Mouse (Mus musculus) heart, embryonic 12.5 days (tissue): ENCODE measurements at regions not wholly inside any gene's neighbourhood (a gene's known extent, or its start where the extent isn't known, plus 50 kb on each side); places are given as distances from the start of the nearest gene placed in this dataset.

ENCODE experiments used
- ATAC-seq: fragments of 200-750 bp; cut with Nextera tagmentation; 2 replicates; pipeline ENCODE4 v1.8.0; 2017; ENCODE audit warnings: moderate TSS enrichment, moderate library complexity; ENCODE audit not compliant: insufficient number of reproducible peaks, low FRiP score
- H3K27ac ChIP-seq: fragments of 300-500 bp; sonication (generic); 2 replicates; pipeline ENCODE4 v1.5.1; 2016; ENCODE audit warnings: mild to moderate bottlenecking, moderate library complexity; ENCODE audit not compliant: poor library complexity, severe bottlenecking
- H3K27me3 ChIP-seq: fragments of 300-500 bp; sonication (generic); replicated peaks from 2 replicates; pipeline ENCODE4 v1.6.1; 2016; ENCODE audit warnings: mild to moderate bottlenecking, moderate library complexity
- H3K36me3 ChIP-seq: fragments of 300-500 bp; sonication (generic); 2 replicates; pipeline ENCODE4 v1.6.1; 2016; ENCODE audit warnings: mild to moderate bottlenecking, moderate library complexity
- H3K4me1 ChIP-seq: fragments of 300-500 bp; sonication (generic); replicated peaks from 2 replicates; pipeline ENCODE4 v1.6.1; 2016; ENCODE audit warnings: mild to moderate bottlenecking
- H3K4me2 ChIP-seq: fragments of 300-500 bp; sonication (generic); 2 replicates; pipeline ENCODE4 v1.6.1; 2016; ENCODE audit warnings: mild to moderate bottlenecking, moderate library complexity
- H3K4me3 ChIP-seq: fragments of 300-500 bp; sonication (generic); 2 replicates; pipeline ENCODE4 v1.5.1; 2016; ENCODE audit warnings: mild to moderate bottlenecking
- H3K9ac ChIP-seq: fragments of 300-500 bp; sonication (generic); 2 replicates; pipeline ENCODE4 v1.6.1; 2016; ENCODE audit warnings: mild to moderate bottlenecking, moderate library complexity
- H3K9me3 ChIP-seq: fragments of 300-500 bp; sonication (generic); replicated peaks from 2 replicates; pipeline ENCODE4 v1.6.1; 2016; ENCODE audit warnings: mild to moderate bottlenecking, moderate library complexity
- WGBS: fragments of 180-500 bp; shearing (Covaris S2); methylation state at CpG from one replicate; pipeline ENCODE4 v1.1.7; 2016; 5-methylcytosine and 5-hydroxymethylcytosine counted together

DNA sequence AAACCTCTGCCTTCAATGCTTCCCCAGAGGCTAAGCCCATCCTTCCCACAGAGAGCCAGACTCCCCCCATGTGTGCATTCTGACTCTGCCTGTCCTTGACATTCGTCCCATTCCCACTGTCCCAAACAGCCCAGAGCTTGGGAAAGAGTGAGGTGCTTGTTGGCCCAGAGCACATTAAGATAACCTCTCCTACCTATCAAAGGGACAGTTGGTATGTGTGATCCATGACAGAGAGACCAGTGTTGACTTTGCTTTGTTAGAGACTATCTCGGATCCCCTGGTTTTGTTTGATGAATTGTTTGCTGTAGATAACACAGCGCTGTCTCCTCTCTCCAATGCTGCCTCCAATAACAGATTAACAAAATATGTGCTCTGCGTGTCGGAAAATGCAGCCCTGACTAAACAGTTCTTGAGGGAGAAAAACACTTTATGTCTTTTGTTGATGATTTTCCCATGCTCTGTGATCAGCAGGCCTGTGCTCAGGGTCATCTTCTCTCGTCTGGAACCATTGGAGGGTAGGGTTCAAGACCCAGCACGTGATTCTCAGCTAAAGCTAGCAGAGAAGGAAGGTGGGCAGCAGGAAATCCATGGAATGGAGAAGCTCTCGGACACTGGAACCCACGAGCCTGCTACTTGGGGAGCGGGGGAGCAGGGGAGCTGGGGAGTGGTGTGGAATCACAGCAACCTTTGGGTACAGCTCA is 217.2 kb upstream of the Clint1 start:
- Histone ChIP-seq H3K4me1 (no peaks in the 10 kb centered on the region), H3K9me3 (0 out of 2 replicates have a peak, but pooled peaks cover 5% of the 10 kb centered on the region), H3K4me2 (no peak overlapping the region), H3K27me3 (no peaks in the 10 kb centered on the region), H3K27ac (peak overlapping the region; percentile 35; the same call in 1 of the 2 replicates), H3K36me3 (no peaks in the 10 kb centered on the region), H3K4me3 (no peak overlapping the region), H3K9ac (no peak overlapping the region)
- peak; percentile 90 for ATAC-seq
- 44% methylated on average over 10 of the region's 10 CpGs for WGBS

- Histone ChIP-seq H3K27me3 (no peaks in the 10 kb centered on the region), H3K9me3 (0 out of 2 replicates have a peak, but pooled peaks cover 5% of the 10 kb centered on the region), H3K9ac (no peak overlapping the region), H3K27ac (no peak overlapping the region), H3K36me3 (no peaks in the 10 kb centered on the region), H3K4me3 (no peak overlapping the region), H3K4me2 (no peak overlapping the region), H3K4me1 (no peaks in the 10 kb centered on the region)
- no peak for ATAC-seq
- 71% methylated on average over 4 of the region's 4 CpGs for WGBS
These were observed 216.0 kb upstream of the Clint1 start for GRCm38 (mm10) chr11:45635896-45636295.

GRCm38 (mm10) chr11:45639236-45639635 is 212.6 kb upstream of the Clint1 start:
- Histone ChIP-seq H3K36me3 (no peaks in the 10 kb centered on the region), H3K4me3 (no peak overlapping the region), H3K9ac (no peak overlapping the region), H3K9me3 (0 out of 2 replicates have a peak, but pooled peaks cover 5% of the 10 kb centered on the region), H3K27me3 (no peaks in the 10 kb centered on the region), H3K27ac (no peak overlapping the region), H3K4me1 (no peaks in the 10 kb centered on the region), H3K4me2 (no peak overlapping the region)
- 76% methylated on average over 6 of the region's 6 CpGs for WGBS
- ATAC-seq: no peak

GRCm38 (mm10) chr11:45642142-45642756 is 209.6 kb upstream of the Clint1 start:
- Histone ChIP-seq H3K9ac (no peak overlapping the region), H3K4me2 (no peak overlapping the region), H3K4me3 (no peak overlapping the region), H3K4me1 (no peaks in the 10 kb centered on the region), H3K27ac (no peak overlapping the region), H3K36me3 (no peaks in the 10 kb centered on the region), H3K9me3 (peaks cover 14% of the 10 kb centered on the region; the same call in 1 of the 2 replicates), H3K27me3 (no peaks in the 10 kb centered on the region)
- WGBS: 79% methylated on average over 9 of the region's 9 CpGs
- no peak for ATAC-seq

DNA sequence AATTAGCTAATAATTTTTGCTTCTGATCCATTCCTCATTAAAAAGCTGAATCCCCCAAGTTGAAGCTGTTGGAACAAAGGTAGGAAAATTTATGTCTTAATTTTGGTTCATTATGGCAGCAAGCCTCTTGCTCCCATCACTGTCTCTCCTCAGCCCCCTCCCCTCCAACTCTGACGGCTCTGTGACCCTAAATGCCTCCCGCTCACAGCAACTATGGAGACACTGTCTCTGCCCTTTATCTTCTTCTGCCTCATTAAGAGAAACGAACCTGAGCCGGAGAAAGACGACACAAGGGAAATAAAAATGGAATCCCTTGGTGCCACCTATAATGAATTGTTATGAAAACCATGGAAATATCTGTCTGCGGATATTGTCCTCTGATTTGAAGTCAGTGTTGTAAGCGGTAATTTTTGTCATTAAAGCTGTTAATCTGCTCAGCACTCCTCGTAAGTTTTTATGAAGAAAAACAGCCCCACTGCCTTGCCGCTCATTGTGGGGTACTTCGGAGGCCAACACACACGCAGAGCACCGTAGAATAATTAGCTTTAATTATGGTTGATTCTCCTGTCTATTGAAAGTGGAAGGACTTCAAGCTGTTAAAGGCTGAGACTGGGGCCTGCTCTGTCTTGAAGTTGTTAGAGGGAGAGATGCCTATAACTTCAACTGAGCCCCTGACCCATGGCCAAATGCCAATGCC is 208.1 kb upstream of the Clint1 start:
- no peak overlapping the region for H3K4me2 ChIP-seq
- H3K4me3 ChIP-seq: no peak overlapping the region
- H3K4me1 ChIP-seq: no peaks in the 10 kb centered on the region
- no peak overlapping the region for H3K27ac ChIP-seq
- 82% methylated on average over 12 of the region's 12 CpGs for WGBS
- H3K9ac ChIP-seq: no peak overlapping the region
- ATAC-seq: no peak
- H3K27me3 ChIP-seq: no peaks in the 10 kb centered on the region
- H3K9me3 ChIP-seq: peaks cover 13% of the 10 kb centered on the region; the same call in 1 of the 2 replicates
- H3K36me3 ChIP-seq: no peaks in the 10 kb centered on the region

- no peak overlapping the region for H3K9ac ChIP-seq
These were observed 206.0 kb upstream of the Clint1 start for GRCm38 (mm10) chr11:45645815-45646214.

GRCm38 (mm10) chr11:45647888-45648287 is 204.0 kb upstream of the Clint1 start:
- 60% methylated on average over 3 of the region's 3 CpGs for WGBS
- H3K4me3 ChIP-seq: no peak overlapping the region
- no peaks in the 10 kb centered on the region for H3K27me3 ChIP-seq
- no peak for ATAC-seq
- H3K9me3 ChIP-seq: peaks cover 9% of the 10 kb centered on the region; the same call in 1 of the 2 replicates
- H3K9ac ChIP-seq: no peak overlapping the region
- no peaks in the 10 kb centered on the region for H3K36me3 ChIP-seq
- H3K27ac ChIP-seq: no peak overlapping the region
- no peak overlapping the region for H3K4me2 ChIP-seq
- no peaks in the 10 kb centered on the region for H3K4me1 ChIP-seq

More at GRCm38 (mm10) chr11:45645815-45646214, 206.0 kb upstream of the Clint1 start:
- 60% methylated on average over 3 of the region's 3 CpGs for WGBS
- Histone ChIP-seq H3K36me3 (no peaks in the 10 kb centered on the region), H3K4me1 (no peaks in the 10 kb centered on the region), H3K9me3 (peaks cover 9% of the 10 kb centered on the region; the same call in 1 of the 2 replicates), H3K27ac (no peak overlapping the region), H3K4me2 (no peak overlapping the region), H3K27me3 (no peaks in the 10 kb centered on the region), H3K4me3 (no peak overlapping the region)
- no peak for ATAC-seq

DNA sequence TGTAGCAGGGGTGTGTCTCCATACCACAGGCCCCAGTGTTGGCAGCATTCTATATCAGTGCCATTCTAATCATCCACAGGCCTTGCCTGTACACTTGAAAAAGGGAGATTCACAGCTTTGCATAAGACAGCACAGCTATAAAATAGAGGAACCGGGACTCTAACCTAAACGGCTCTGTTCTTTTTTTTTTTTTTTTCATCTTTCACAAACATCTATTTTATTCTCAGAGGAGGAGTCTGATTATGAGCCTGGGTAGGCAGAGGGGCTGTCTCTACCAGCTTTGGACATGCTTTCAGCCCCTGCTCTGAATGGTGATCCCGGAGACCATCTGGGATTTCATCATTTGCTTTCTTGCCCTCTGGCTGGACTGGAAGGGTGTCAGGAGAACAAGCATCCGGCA is 195.6 kb upstream of the Clint1 start:
- Histone ChIP-seq H3K27ac (no peak overlapping the region), H3K9ac (no peak overlapping the region), H3K4me2 (no peak overlapping the region), H3K4me1 (no peaks in the 10 kb centered on the region), H3K9me3 (no peaks in the 10 kb centered on the region), H3K27me3 (no peaks in the 10 kb centered on the region), H3K36me3 (no peaks in the 10 kb centered on the region), H3K4me3 (no peak overlapping the region)
- no peak for ATAC-seq
- WGBS: 81% methylated on average over 4 of the region's 4 CpGs

DNA sequence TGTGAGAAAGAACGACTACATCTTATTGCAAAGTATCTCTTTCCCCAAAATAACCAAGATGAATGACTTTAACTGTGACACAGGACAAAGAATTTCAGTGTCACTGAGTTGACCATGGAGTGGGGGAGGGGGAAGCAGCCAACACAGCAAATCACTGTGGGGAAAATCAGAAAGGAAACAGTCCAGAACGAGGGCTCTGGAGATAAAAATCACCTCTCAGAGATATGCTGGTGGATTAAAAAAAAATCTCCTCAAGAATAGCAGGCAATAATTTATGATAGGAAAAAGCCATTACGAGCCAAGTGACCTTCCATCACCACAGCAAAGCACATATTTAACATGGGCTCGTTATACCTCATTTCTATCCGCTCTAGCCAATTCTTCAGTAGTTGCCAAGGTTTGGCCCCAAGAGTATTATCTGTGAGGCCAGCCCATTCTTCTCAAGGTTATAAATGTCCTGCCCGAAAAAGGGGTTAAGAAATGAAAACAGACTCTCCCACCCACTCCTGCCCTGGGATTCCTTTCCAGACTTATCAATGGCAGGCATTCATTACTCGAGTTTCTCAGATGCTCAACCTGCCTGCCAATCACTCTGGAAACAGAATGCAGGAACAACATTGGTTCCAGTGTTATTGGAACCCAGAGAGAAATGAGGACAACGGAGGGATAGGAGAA is 181.6 kb upstream of the Clint1 start:
- Histone ChIP-seq H3K9me3 (no peaks in the 10 kb centered on the region), H3K9ac (no peak overlapping the region), H3K27ac (no peak overlapping the region), H3K27me3 (no peaks in the 10 kb centered on the region), H3K4me2 (no peak overlapping the region), H3K36me3 (no peaks in the 10 kb centered on the region), H3K4me3 (no peak overlapping the region), H3K4me1 (no peaks in the 10 kb centered on the region)
- no peak for ATAC-seq
- WGBS: 47% methylated on average over 8 of the region's 8 CpGs

DNA sequence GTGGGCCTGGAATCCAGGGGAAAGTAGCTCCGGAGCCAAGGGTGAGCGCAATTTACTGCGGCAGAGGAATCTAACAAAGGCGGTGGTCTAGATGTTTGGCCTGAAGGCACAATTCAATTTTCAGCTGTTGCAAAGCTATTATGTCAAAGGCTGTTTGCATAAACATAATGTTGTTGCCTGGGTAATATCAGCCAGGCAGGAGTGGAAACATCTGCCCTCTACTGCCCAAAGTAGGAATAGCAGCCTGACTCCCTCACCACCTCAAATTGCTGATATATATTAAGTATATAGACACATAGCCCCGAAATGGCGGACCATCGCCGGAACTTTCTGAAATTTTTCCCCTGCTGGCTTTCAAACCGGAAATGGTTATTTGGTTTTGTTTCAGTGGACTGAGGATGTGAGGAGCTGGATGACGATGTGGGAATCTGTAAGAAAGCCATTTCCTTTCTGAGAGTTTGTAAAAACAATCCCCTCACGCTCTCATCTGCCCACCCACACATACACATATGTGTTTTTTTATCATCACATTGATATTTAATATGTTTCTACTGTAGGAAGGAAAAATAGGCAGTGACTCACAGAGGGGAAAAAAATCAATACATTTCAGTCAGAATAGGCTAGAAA is 173.1 kb upstream of the Clint1 start:
- ATAC-seq: no peak
- H3K9ac ChIP-seq: no peak overlapping the region
- WGBS: 56% methylated on average over 11 of the region's 11 CpGs
- H3K4me1 ChIP-seq: peaks cover 21% of the 10 kb centered on the region
- no peaks in the 10 kb centered on the region for H3K36me3 ChIP-seq
- H3K27me3 ChIP-seq: no peaks in the 10 kb centered on the region
- H3K4me2 ChIP-seq: no peak overlapping the region
- no peak overlapping the region for H3K4me3 ChIP-seq
- peak overlapping the region; percentile 57; the same call in 1 of the 2 replicates for H3K27ac ChIP-seq
- no peaks in the 10 kb centered on the region for H3K9me3 ChIP-seq
